Mouse (Mus musculus): Measurements from ENCODE around the gene Mbd3. TPM values are rescaled to one million over a fixed set of nuclear protein-coding genes. Genes with fewer than 3 reads are reported as not detected.
A peak's percentile ranks its signal among the peaks of the same experiment; 100 is the strongest.

The Mbd3 gene
- total RNA-seq (2014; rRNA removed) = 37.9 and 43.9 TPM in 2 replicates
- polyA plus RNA-seq (2015; fragmentation: Nextera tagmentation; extraction: Ambion mirVana) = 183 and 196 TPM in 2 replicates

DNA sequence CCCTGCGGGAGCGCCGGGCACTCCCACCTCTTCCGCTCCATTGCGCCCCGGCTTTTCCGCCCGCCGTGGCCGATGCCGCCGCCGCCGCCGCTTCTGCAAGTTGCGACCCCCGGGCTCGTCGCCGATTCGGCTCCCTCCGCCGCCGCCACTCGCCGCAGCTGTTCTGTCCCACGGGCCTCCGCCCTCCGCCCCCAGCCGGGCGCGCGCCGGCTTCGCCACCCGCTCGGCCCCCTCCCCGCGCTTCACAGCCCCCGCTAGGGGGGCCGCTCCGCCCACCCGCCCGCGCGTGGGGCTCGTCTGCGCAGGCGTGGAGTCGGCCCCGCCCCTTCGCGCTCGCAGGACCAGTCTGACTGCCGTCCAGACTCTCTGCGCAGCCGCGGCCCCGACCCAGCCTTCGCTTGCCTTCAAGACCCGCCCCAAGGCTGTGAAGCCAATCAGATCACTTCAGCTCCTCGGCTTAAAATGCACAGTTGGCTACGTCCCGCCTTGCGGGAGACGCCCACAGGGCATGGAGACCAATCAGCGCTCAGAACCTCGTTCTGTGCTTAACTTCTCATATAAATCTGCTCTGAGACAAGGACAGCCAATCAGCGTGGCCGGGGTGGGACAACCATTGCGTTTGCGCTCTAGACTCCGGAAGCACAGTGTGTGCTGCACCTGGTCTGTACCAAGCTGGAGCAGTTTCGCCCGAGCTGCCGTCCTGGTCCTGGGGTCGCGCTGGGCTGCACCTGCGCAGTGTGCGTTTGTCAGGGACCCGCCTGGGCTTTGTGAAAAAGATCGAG lies at the start of gene Mbd3:
Gene Mbd3 (minus strand): TSS at position 360 of the 782 bp plus-strand sequence.
- under 1% methylated on average over 53 of the region's 82 CpGs for WGBS
- TF ChIP-seq CTCF (IDR thresholded peaks at IDR 0.05; ENCODE audit: low read depth) = no peak
- H3K36me3 ChIP-seq (ENCODE audit: insufficient read depth) = peaks cover 36% of the 10 kb centered on the region
- peak; percentile 96 for ATAC-seq
- peak within 1 kb of the TSS; percentile 80 for H3K4me3 ChIP-seq (ENCODE audit: low read depth, low read length)
- no peaks in the 10 kb centered on the region for H3K9me3 ChIP-seq (ENCODE audit: low read length)
- H3K4me2 ChIP-seq (ENCODE audit: low read depth) = peak within 1 kb of the TSS; percentile 85
- peak; percentile 100 for DNase-seq
- H3K27ac ChIP-seq (ENCODE audit: low read depth, low read length) = peak within 1 kb of the TSS; percentile 100
- H3K9ac ChIP-seq = peak within 1 kb of the TSS; percentile 97
- peaks cover 18% of the 10 kb centered on the region for H3K4me1 ChIP-seq (ENCODE audit: insufficient read depth)
- H3K27me3 ChIP-seq (ENCODE audit: insufficient read depth, low read length) = no peaks in the 10 kb centered on the region

GRCm38 (mm10) chr10:80445898-80446601 lies 46.7 kb upstream of the Mbd3 start:
- peak; percentile 99 for TF ChIP-seq CTCF (IDR thresholded peaks at IDR 0.05; ENCODE audit: low read depth)
- Histone ChIP-seq H3K4me3 (ENCODE audit: low read depth, low read length) (peak overlapping the region; percentile 14; the same call in 1 of the 2 replicates), H3K9ac (no peak overlapping the region), H3K4me2 (ENCODE audit: low read depth) (peak overlapping the region; percentile 42), H3K27ac (ENCODE audit: low read depth, low read length) (no peak overlapping the region), H3K4me1 (ENCODE audit: insufficient read depth) (0 out of 2 replicates have a peak, but pooled peaks cover 2% of the 10 kb centered on the region), H3K9me3 (ENCODE audit: low read length) (no peaks in the 10 kb centered on the region), H3K27me3 (ENCODE audit: insufficient read depth, low read length) (no peaks in the 10 kb centered on the region; the same call in 1 of the 2 replicates), H3K36me3 (ENCODE audit: insufficient read depth) (no peaks in the 10 kb centered on the region)
- DNase-seq (peak; percentile 93), ATAC-seq (peak; percentile 96)
- WGBS = 6% methylated on average over 26 of the region's 26 CpGs

- no peaks in the 10 kb centered on the region for H3K36me3 ChIP-seq (ENCODE audit: insufficient read depth)
- no peak overlapping the region for H3K9ac ChIP-seq
- no peaks in the 10 kb centered on the region for H3K9me3 ChIP-seq (ENCODE audit: low read length)
- DNase-seq = no peak
- 0 out of 2 replicates have a peak, but pooled peaks cover 2% of the 10 kb centered on the region for H3K4me1 ChIP-seq (ENCODE audit: insufficient read depth)
- WGBS = 38% methylated on average over 1 of the region's 1 CpGs
- no peak for TF ChIP-seq CTCF (IDR thresholded peaks at IDR 0.05; ENCODE audit: low read depth)
- H3K27ac ChIP-seq (ENCODE audit: low read depth, low read length) = no peak overlapping the region
- H3K27me3 ChIP-seq (ENCODE audit: insufficient read depth, low read length) = no peaks in the 10 kb centered on the region; the same call in 1 of the 2 replicates
- ATAC-seq = no peak
- no peak overlapping the region for H3K4me2 ChIP-seq (ENCODE audit: low read depth)
- no peak overlapping the region for H3K4me3 ChIP-seq (ENCODE audit: low read depth, low read length)
Observed at GRCm38 (mm10) chr10:80445052-80445451, 45.7 kb upstream of the Mbd3 start.

- Histone ChIP-seq H3K9ac (no peak overlapping the region), H3K9me3 (ENCODE audit: low read length) (no peaks in the 10 kb centered on the region), H3K27me3 (ENCODE audit: insufficient read depth, low read length) (no peaks in the 10 kb centered on the region; the same call in 1 of the 2 replicates), H3K4me1 (ENCODE audit: insufficient read depth) (0 out of 2 replicates have a peak, but pooled peaks cover 2% of the 10 kb centered on the region), H3K4me3 (ENCODE audit: low read depth, low read length) (no peak overlapping the region), H3K27ac (ENCODE audit: low read depth, low read length) (no peak overlapping the region), H3K36me3 (ENCODE audit: insufficient read depth) (no peaks in the 10 kb centered on the region), H3K4me2 (ENCODE audit: low read depth) (no peak overlapping the region)
- no peak for DNase-seq
- no peak for TF ChIP-seq CTCF (IDR thresholded peaks at IDR 0.05; ENCODE audit: low read depth)
- 49% methylated on average over 5 of the region's 5 CpGs for WGBS
- no peak for ATAC-seq
Observed at GRCm38 (mm10) chr10:80444339-80445045, 45.1 kb upstream of the Mbd3 start.

DNA sequence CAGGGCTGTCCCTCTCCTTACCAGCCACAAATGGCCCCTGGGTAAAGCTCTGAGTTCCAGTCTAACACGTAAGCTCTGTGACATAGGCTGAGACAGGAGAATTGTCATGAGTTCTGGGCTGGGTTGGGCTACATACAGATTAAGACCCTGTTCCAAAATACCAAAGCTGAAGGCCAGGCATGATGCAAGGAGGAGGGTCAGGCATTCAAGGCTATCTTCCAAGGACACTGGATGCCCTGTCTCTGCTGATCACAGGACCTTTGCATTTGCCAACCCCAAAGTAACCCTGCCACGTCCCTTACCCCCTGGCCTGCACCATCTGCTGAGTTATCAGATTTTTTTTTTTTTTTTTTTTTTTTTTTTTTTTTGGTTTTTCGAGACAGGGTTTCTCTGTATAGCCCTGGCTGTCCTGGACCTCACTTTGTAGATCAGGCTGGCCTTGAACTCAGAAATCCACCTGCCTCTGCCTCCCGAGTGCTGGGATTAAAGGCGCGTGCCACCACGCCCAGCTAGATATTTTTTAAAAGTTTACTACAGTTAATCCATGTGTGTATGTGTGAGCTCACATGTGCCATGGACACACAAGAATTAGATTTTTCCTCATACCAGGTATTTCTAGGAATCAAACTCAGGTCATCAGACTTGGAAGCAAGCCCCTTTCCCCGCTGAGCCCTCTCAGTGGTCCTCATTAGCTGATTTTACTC lies 44.4 kb upstream of the Mbd3 start:
- no peak overlapping the region for H3K4me3 ChIP-seq (ENCODE audit: low read depth, low read length)
- H3K36me3 ChIP-seq (ENCODE audit: insufficient read depth) = no peaks in the 10 kb centered on the region
- 83% methylated on average over 7 of the region's 8 CpGs for WGBS
- no peak for TF ChIP-seq CTCF (IDR thresholded peaks at IDR 0.05; ENCODE audit: low read depth)
- no peak overlapping the region for H3K27ac ChIP-seq (ENCODE audit: low read depth, low read length)
- H3K9me3 ChIP-seq (ENCODE audit: low read length) = no peaks in the 10 kb centered on the region
- no peaks in the 10 kb centered on the region; the same call in 1 of the 2 replicates for H3K27me3 ChIP-seq (ENCODE audit: insufficient read depth, low read length)
- H3K4me1 ChIP-seq (ENCODE audit: insufficient read depth) = 0 out of 2 replicates have a peak, but pooled peaks cover 2% of the 10 kb centered on the region
- H3K9ac ChIP-seq = no peak overlapping the region
- DNase-seq = no peak
- no peak overlapping the region for H3K4me2 ChIP-seq (ENCODE audit: low read depth)
- ATAC-seq = no peak

- ATAC-seq = no peak
- WGBS = 65% methylated on average over 2 of the region's 2 CpGs
- H3K4me1 ChIP-seq (ENCODE audit: insufficient read depth) = 0 out of 2 replicates have a peak, but pooled peaks cover 2% of the 10 kb centered on the region
- DNase-seq = no peak
- H3K27ac ChIP-seq (ENCODE audit: low read depth, low read length) = no peak overlapping the region
- no peaks in the 10 kb centered on the region; the same call in 1 of the 2 replicates for H3K27me3 ChIP-seq (ENCODE audit: insufficient read depth, low read length)
- no peak for TF ChIP-seq CTCF (IDR thresholded peaks at IDR 0.05; ENCODE audit: low read depth)
- no peak overlapping the region for H3K4me3 ChIP-seq (ENCODE audit: low read depth, low read length)
- H3K4me2 ChIP-seq (ENCODE audit: low read depth) = no peak overlapping the region
- H3K36me3 ChIP-seq (ENCODE audit: insufficient read depth) = no peaks in the 10 kb centered on the region
- H3K9ac ChIP-seq = no peak overlapping the region
- H3K9me3 ChIP-seq (ENCODE audit: low read length) = no peaks in the 10 kb centered on the region
Observed at GRCm38 (mm10) chr10:80442989-80443388, 43.6 kb upstream of the Mbd3 start.
